Mouse (Mus musculus) MEL-GATA-1-ER (cell line): Measurements from ENCODE around the gene C1qb.

Experiments
- DNase-seq: peaks from one replicate; pipeline ENCODE4 v3.0.0-alpha.2; 2012; ENCODE audit warnings: low read depth; ENCODE audit errors: extremely low read depth

The C1qb gene

DNA sequence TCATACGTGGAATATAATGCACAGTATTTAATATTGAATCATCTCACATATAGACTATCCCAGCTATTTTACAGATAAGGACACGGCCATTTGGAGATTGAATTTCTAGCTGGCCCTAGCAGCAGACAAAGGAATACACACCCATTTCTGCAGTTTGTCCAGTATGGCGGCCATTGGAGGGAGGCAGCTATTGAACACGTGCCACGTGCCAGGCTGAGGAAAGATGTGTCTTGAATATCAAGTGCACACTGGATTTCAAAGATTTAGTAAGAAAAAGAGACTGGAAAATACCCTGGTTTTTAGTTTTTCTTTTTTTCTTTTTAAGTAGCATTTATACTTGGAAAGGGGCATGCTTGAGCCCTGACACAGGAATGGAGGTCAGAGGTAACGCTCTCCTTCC is 38.8 kb downstream of the C1qb start:
- no peak for DNase-seq

DNA sequence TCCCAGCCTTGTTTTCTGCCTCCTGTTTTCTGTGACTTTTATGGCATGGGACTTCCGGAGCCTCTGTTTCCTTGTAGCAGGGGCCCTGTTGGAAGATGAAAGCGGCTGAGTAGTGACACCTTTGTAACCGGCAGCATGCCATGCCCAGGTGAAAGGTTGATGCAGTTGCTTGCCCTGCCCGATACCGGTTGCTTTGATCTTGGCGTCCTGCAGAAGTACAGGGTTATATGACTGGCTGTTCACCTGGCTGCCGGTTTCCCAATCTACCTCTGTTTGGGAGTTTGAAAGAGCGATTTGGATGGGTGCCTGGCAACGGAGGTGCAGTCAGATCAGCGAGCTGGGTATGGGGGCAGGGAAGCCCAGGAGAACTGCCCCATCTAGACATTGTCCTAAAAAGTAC is 43.2 kb downstream of the C1qb start:
- no peak for DNase-seq

DNA sequence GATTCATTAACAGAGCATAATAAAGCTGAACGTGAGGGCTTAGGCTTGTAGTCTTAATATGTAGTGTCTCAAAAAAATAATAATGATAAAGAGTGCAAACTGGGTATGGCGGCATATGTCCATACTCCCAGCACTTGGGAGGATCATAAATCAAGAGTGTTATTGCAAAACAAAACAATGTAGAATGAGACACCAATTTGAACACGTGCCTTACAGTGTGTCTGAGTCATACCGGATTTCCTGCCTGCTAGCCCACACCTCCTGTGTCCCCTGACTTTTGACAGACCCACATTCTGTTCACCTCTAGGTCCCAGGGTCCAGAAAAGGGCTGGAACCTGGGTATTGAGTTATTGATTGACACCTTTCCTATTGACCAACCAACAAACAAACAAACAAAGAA is 44.0 kb downstream of the C1qb start:
- DNase-seq, result no peak

DNA sequence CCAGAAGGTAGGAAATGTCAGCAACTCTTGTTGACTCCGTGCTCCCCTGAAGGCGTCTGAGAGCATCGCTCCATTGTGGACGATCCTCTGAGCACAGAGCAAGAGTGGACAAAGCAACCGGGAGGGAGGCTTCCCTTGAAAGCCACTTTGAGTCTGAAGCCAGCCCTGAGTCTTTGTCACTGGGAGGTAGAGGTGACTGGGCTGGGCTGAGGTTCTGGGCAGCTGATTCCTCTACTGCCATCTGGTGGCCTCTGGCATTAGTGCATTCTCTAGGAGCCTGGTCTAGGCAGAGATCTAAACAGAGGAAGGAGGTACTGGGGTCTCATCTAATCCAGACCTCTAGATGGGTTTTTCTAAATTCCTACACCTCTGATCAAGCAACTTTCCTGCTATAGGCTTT is 44.9 kb downstream of the C1qb start:
- no peak for DNase-seq

DNA sequence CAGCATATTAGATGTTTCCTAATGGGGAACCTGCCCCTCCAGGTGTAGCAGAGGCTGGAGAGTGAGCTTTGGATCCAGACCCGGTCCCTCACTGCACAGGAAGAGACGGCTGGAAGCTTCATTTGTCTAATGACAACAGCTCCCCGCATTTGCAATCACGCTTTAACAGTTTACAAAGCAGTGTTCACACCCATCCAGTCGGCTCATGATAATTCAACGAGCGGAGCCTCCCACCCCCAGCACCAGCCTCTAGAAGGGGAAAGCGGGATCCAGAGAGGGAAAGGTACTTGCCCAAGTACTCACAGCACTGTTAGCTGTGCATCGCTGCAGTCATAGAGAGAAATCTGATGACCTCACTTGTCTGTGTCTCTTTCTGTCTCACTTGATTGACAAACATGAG is 47.5 kb downstream of the C1qb start:
- DNase-seq, result no peak

DNA sequence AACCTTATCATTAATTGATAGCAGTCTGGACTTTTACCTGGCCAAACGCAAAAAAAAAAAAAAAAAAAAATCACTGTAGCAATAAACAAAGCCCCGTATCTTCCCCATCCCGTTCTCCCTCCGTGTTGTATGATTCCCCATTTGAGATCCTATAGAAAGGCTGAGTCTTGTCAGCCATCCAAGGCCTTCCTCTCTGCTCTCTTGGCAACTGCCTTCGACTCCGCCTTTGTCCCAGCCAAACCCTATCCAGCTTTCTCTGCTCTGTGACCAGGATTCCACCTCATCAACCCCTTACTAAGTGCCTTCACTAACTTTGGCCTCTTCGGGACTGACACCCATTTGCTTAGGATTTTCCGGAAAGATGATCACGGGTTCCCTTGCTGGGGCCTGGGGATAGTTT is 48.0 kb downstream of the C1qb start:
- no peak for DNase-seq

DNA sequence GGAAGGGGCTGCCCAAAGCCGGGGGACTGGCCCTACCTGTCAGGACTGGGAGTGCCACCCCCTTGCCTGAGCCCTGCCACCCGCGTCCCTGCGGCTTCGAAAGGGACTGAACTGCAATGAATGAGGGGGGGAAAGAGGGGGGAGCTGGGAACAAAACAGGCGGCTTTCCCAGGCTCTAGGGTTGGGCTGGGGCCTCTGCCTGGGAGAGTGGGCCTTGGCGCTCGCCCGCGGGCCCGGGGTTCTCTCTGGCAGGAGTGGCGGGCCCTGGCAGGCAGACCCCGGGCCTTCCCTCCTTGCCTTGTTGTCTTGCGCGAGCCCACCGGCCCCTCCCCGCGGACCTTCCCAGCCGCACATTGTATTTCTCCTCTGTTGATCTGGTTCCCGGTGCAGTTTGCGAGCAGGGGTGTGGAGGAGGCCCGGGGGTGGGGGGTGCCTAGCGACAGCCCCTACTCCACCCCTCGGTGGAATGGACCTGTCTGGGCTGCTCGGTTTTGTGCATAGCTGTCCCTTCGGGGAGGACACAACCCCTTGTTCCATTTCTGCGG is 49.5 kb downstream of the C1qb start:
- DNase-seq, result no peak

DNA sequence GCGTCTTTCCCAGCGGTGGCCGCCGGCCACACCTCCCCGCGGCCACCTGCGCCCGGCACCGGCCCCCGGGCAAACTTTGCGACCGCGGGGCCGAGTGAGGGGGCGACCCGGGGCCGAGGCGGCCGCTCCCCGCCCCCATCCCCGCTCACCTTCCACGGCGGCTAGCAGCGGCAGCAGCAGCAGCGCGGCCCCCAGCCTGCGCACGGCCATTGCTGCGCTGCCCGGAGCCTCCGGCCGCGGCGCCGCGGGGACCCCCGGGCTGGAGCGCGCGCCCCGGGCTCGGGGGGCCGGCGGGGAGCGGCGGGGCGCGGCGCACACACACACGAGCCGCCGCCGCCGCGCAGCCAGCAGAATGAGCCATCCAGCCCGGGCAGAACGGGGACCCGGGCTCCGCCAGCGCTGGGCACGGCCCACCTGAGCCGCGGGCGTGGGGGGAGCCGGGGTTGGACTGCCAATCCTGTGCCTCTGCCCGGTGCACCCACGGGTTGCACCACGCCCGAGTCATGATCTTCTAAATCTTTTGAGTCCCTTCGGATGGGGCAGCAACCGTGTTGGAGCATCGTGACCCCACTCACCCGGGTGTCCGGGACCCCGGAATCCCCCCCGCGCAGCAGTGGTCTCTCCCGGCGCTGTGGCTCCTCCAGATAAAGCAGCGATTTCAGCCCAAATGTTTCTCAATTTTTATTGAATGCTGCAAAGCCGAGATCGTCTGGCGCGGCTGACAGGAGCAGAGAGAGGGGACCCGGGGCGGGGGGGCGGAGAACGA is 50.2 kb downstream of the C1qb start, which contains the start of gene Ephb2:
TSS of gene Ephb2 (minus strand) at position 368 of the 766 bp plus-strand sequence.
- no peak for DNase-seq

DNA sequence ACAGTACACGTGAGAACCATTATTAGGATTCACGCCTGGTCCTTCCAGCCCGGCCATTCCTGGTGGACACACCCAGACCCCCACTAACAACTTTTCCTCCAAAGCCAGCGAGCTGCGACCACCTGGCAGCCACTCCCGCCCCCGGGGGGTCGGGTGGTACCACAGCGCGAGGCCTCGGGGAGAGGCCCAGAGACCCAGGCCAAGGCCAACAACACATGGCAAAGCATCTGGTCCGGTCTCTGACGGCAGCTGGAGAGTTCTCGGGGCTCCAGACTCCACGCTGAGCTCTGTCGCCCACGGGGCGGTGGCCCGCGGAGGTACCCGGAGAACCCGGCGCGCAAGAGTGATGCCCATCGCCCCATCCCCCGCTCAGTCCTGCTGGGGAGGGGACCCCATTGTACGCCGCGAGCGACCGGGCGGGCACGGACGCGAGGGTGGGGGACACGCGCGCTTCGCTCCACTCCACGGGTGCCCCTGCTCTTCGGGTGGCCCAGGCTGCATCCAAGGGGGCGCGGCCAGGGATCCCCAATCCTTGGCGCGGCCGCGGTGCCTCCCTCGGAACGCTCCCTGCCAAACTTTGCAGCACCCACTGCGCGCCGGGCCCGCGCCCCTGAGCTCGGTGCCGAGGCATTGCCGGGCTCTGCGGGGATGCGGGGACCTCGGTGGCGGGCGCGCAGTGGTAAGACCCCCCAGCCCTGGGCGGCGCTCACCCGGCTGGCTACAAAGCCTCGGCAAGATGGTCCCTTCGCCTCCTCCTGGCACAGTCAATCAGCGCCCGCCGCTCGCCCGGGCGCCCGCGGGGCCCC is 51.0 kb downstream of the C1qb start:
- DNase-seq, result no peak

DNA sequence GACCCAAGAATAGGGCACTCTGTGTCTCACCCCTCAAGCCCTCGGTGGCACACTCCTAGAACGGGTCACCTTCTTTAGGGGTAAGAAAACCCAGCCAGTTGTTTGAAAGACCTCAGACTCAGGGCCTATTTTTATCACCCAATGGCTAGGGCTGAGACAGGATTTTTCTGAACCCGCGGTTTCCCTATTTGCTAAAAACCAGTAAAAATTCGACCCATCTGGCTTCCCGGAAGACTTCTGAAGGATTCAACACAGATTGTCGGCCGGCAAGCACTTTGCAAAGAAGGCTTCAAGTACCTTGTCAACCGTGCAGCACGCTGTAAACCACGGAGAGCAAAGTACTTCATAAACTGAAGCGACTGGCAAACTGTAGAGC is 51.6 kb downstream of the C1qb start:
- DNase-seq, result no peak

DNA sequence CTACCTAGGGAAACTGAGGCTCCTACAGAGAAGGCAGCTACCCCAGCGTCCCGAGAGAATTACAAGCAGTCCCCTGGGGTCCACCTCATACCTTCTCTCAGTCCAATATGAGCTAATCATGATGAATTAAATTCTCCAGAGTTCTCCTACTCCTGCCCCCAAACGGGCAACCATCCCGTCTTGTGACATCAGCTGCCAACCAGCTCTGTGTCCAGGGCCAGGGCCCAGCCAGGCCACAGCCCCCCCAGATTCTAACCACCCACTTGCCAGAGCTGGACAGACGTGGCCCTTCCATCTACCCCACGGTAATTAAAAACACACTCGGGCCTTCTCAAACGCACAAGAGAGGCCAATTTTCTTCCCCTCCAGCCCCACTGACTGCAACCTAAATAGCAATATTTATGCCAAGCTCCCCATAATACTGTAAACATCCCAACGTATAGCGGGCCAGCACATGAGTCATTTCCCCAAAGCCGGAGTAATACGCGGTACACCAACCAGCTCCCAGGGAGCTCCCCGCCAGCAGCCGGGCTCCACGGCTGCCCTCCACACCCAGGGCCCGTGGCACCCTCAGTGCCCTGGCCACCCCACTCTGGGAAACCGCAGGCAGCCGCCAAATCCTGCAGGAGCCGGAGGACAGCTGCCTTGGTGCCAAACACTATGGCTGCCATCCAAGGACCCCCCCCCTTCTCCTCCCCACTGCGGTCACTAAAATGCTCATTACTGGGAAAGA is 52.2 kb downstream of the C1qb start:
- DNase-seq, result no peak

DNA sequence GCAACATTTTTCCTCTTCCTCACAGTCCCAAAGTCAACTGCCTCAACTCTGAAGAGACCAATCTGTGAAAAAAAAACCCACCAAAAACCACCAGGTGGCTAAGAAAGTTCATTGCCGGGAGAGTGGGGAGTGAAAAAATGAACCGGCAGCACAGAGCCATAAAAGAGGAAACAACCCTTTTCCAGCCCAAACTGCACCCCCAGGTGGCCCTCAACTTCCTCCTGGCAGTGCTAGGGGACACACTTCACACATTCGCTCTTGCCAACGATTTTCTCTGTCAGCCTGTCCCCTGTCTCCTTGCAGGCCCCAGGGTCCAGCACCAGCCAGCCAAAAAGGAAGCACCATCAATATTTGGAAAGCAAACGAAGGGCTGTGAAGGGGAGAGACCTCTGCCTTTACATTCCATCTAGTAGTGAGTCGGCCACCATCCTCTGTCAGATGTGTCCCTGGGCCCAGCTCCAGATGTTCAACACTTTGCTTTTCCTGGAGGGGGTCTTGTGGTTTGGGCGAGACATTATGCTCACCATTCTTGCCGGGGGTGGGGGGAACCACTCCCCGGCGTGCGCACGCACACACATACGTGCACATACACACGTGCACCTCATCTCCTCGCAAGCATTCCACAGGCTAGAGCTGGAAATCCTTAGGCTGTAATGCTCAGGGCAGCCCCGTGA is 53.3 kb downstream of the C1qb start:
- peak; percentile 10 for DNase-seq

DNA sequence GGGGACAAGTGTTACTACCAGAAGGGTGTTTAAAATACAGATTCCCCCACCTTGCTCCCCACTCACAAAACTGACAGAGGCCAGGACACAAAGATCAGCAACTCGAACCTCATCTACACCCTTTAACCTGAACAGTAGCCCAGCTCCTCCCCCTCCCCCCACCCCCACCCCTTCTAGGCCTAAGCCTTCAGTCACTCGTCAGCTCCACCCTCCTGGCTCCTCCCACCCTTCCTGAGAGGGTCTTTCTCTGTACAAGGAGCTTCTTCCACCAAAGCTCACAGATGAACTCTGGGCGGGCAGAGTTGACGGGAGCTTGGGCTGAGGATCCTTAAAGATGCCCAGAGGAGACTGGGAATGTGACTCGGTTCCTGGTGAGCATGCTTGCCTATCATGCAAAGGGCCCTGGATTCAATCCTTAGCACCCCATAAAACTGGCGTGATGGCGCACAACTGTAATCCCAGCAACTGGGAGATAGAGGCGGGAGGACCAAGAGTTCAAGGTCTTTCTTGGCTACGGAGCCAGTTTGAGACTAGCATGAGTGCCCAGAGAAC is 55.6 kb downstream of the C1qb start:
- no peak for DNase-seq
